In genomic region chr17:70738168-70738854, GRCm38 (mm10) we compare ENCODE assay signal across 8 mouse cellular contexts.
DNase-seq lines count a peak whose midpoint lies in the region; ATAC-seq and TF ChIP-seq lines count a peak whose summit lies in the region.

No protein-coding gene starts in this region.

- peak; percentile 67 for DNase-seq in 416B (ENCODE audit: low read depth)
- peak; percentile 91 to 94 for DNase-seq in adrenal gland, postnatal 36 days
- peak; percentile 96 for DNase-seq in kidney, postnatal 0 days (ENCODE audit: low spot score)
- peak; percentile 71 for DNase-seq in liver, embryonic 11.5 days (ENCODE audit: low spot score)

- H3K36me3 ChIP-seq in heart, embryonic 14.5 days (ENCODE audit: control insufficient read depth, insufficient read depth, low read length) = no peaks in the 10 kb centered on the region
- no peaks in the 10 kb centered on the region for H3K36me3 ChIP-seq in kidney, postnatal 0 days (ENCODE audit: insufficient read depth, low read length)
- no peaks in the 10 kb centered on the region for H3K36me3 ChIP-seq in liver, embryonic 11.5 days (ENCODE audit: control insufficient read depth, insufficient read depth, low read length)
- H3K36me3 ChIP-seq in myocyte (ENCODE audit: control insufficient read depth, insufficient read depth) = no peaks in the 10 kb centered on the region
- H3K36me3 ChIP-seq in stomach, embryonic 14.5 days (ENCODE audit: control insufficient read depth, insufficient read depth, low read length) = no peaks in the 10 kb centered on the region

- 2% methylated on average over 17 of the region's 17 CpGs for WGBS in heart, embryonic 14.5 days
- WGBS in kidney, postnatal 0 days = 3% methylated on average over 17 of the region's 17 CpGs
- 1% methylated on average over 17 of the region's 17 CpGs for WGBS in liver, embryonic 11.5 days
- WGBS in stomach, embryonic 14.5 days = 2% methylated on average over 17 of the region's 17 CpGs

- H3K79me2 ChIP-seq in myocyte (ENCODE audit: control insufficient read depth, insufficient read depth) = no peaks in the 10 kb centered on the region

- peak overlapping the region; percentile 52 for H3K9ac ChIP-seq in heart, embryonic 14.5 days (ENCODE audit: low read length)
- H3K9ac ChIP-seq in kidney, postnatal 0 days (ENCODE audit: low read depth, low read length) = peak overlapping the region; percentile 9; the same call in 1 of the 2 replicates
- H3K9ac ChIP-seq in liver, embryonic 11.5 days (ENCODE audit: low read depth, low read length) = no peak overlapping the region
- H3K9ac ChIP-seq in stomach, embryonic 14.5 days (replicated peaks; ENCODE audit: low read depth, low read length) = no peak overlapping the region

- peak overlapping the region; percentile 72 for H3K4me2 ChIP-seq in heart, embryonic 14.5 days (ENCODE audit: low read length)
- H3K4me2 ChIP-seq in kidney, postnatal 0 days (ENCODE audit: low read length) = peak overlapping the region; percentile 53
- H3K4me2 ChIP-seq in liver, embryonic 11.5 days = peak overlapping the region; percentile 50
- peak overlapping the region; percentile 97 for H3K4me2 ChIP-seq in myocyte (ENCODE audit: low read depth)
- H3K4me2 ChIP-seq in stomach, embryonic 14.5 days (replicated peaks; ENCODE audit: low read depth, low read length) = peak overlapping the region; percentile 57

- peaks cover 9% of the 10 kb centered on the region for H3K4me1 ChIP-seq in embryonic fibroblast, embryonic 13.5 days (ENCODE audit: control insufficient read depth, insufficient read depth, low read length)
- peaks cover 8 to 16% of the 10 kb centered on the region in 2 experiments for H3K4me1 ChIP-seq in heart, embryonic 14.5 days (ENCODE audit: control insufficient read depth in 2 of 2, insufficient read depth in 2 of 2, low read length in 2 of 2)
- peaks cover 4% of the 10 kb centered on the region; the same call in 1 of the 2 replicates for H3K4me1 ChIP-seq in kidney, postnatal 0 days (replicated peaks; ENCODE audit: insufficient read depth, low read length)
- H3K4me1 ChIP-seq in liver, embryonic 11.5 days (replicated peaks; ENCODE audit: control insufficient read depth, insufficient read depth, low read length) = 0 out of 2 replicates have a peak, but pooled peaks cover 2% of the 10 kb centered on the region
- peaks cover 4% of the 10 kb centered on the region; the same call in 1 of the 2 replicates for H3K4me1 ChIP-seq in stomach, embryonic 14.5 days (ENCODE audit: control insufficient read depth, insufficient read depth, low read length)

- H3K9me3 ChIP-seq in heart, embryonic 14.5 days (ENCODE audit: control insufficient read depth, low read length) = no peaks in the 10 kb centered on the region
- no peaks in the 10 kb centered on the region for H3K9me3 ChIP-seq in kidney, postnatal 0 days (replicated peaks; ENCODE audit: low read length)
- no peaks in the 10 kb centered on the region for H3K9me3 ChIP-seq in liver, embryonic 11.5 days (ENCODE audit: control insufficient read depth, low read length)
- no peaks in the 10 kb centered on the region for H3K9me3 ChIP-seq in stomach, embryonic 14.5 days (ENCODE audit: control insufficient read depth, low read depth, low read length)

- H3K27me3 ChIP-seq in heart, embryonic 14.5 days (ENCODE audit: control insufficient read depth, insufficient read depth, low read length) = no peaks in the 10 kb centered on the region
- H3K27me3 ChIP-seq in kidney, postnatal 0 days (ENCODE audit: insufficient read depth, low read length) = no peaks in the 10 kb centered on the region
- H3K27me3 ChIP-seq in liver, embryonic 11.5 days (replicated peaks; ENCODE audit: control insufficient read depth, insufficient read depth, low read length) = no peaks in the 10 kb centered on the region
- H3K27me3 ChIP-seq in myocyte (ENCODE audit: control insufficient read depth, insufficient read depth, insufficient read length) = no peaks in the 10 kb centered on the region
- no peaks in the 10 kb centered on the region for H3K27me3 ChIP-seq in stomach, embryonic 14.5 days (ENCODE audit: control insufficient read depth, insufficient read depth, low read length)

- peak overlapping the region; percentile 99 for H3K27ac ChIP-seq in embryonic fibroblast, embryonic 13.5 days (ENCODE audit: insufficient read depth, low read length)
- H3K27ac ChIP-seq in heart, embryonic 14.5 days (replicated peaks in 1 of 2; ENCODE audit: control insufficient read depth in 1 of 2, insufficient read depth in 1 of 2, low read depth in 2 of 2, low read length in 2 of 2) = peak overlapping the region; percentile 65 to 73
- peak overlapping the region; percentile 80 for H3K27ac ChIP-seq in kidney, postnatal 0 days
- H3K27ac ChIP-seq in liver, embryonic 11.5 days (ENCODE audit: low read depth, low read length) = no peak overlapping the region
- peak overlapping the region; percentile 70 for H3K27ac ChIP-seq in stomach, embryonic 14.5 days (ENCODE audit: low read length)

- no peak overlapping the region for H3K4me3 ChIP-seq in embryonic fibroblast, embryonic 13.5 days (ENCODE audit: insufficient read depth, low read length)
- peak overlapping the region; percentile 30 to 37 for H3K4me3 ChIP-seq in heart, embryonic 14.5 days (ENCODE audit: control insufficient read depth in 1 of 2, insufficient read depth in 1 of 2, low read depth in 1 of 2, low read length in 2 of 2)
- peak overlapping the region; percentile 13; the same call in 1 of the 2 replicates for H3K4me3 ChIP-seq in kidney, postnatal 0 days (replicated peaks; ENCODE audit: low read depth, low read length)
- peak overlapping the region; percentile 10; the same call in 1 of the 2 replicates for H3K4me3 ChIP-seq in liver, embryonic 11.5 days (ENCODE audit: low read depth, low read length)
- no peak overlapping the region for H3K4me3 ChIP-seq in myocyte
- peak overlapping the region; percentile 14 for H3K4me3 ChIP-seq in stomach, embryonic 14.5 days (ENCODE audit: low read depth, low read length)

- H3ac ChIP-seq in myocyte (ENCODE audit: control insufficient read depth, insufficient read length) = no peak overlapping the region

- TF ChIP-seq POLR2A in embryonic fibroblast, embryonic 13.5 days (IDR thresholded peaks at IDR 0.05; ENCODE audit: low read depth, low read length) = no peak; the same call in 1 of the 2 replicates
- peak; percentile 22 for TF ChIP-seq POLR2A in myocyte (IDR thresholded peaks at IDR 0.05; ENCODE audit: insufficient read length, low read depth)

- TF ChIP-seq CTCF in embryonic fibroblast, embryonic 13.5 days (IDR thresholded peaks at IDR 0.05; ENCODE audit: borderline replicate concordance, insufficient read depth, low read length) = peak; percentile 74; the same call in 1 of the 2 replicates
- peak; percentile 84 for TF ChIP-seq CTCF in kidney, postnatal 0 days (IDR thresholded peaks at IDR 0.05; ENCODE audit: low read depth)

- ATAC-seq in heart, embryonic 14.5 days (ENCODE audit: insufficient number of reproducible peaks, insufficient read depth, low FRiP score, low read depth) = peak; percentile 70; the same call in 1 of the 2 replicates
- ATAC-seq in kidney, postnatal 0 days (replicated peaks; ENCODE audit: low FRiP score, low read depth) = peak; percentile 95
- peak; percentile 76 for ATAC-seq in liver, embryonic 11.5 days (replicated peaks; ENCODE audit: low FRiP score)
- ATAC-seq in stomach, embryonic 14.5 days (ENCODE audit: insufficient number of reproducible peaks, insufficient read depth, low FRiP score, low read depth) = peak; percentile 90

TF ChIP-seq in myocyte, 11 proteins besides CTCF, POLR2A, EP300 and RAD21:
- peak; percentile 72 to 94 (median 81) for TF ChIP-seq MYOG (IDR thresholded peaks at IDR 0.05; ENCODE audit: control insufficient read depth in 1 of 3, insufficient read depth in 1 of 3, insufficient read length in 2 of 3, low read depth in 2 of 3)
- TF ChIP-seq USF1 (IDR thresholded peaks at IDR 0.05; ENCODE audit: low read depth) = peak; percentile 97
- TF ChIP-seq MAX (IDR thresholded peaks at IDR 0.05; ENCODE audit: low read depth) = peak; percentile 62
- TF ChIP-seq REST (IDR thresholded peaks at IDR 0.05; ENCODE audit: insufficient read depth, insufficient read length) = no peak
- TF ChIP-seq E2F4 (IDR thresholded peaks at IDR 0.05; ENCODE audit: insufficient read depth) = no peak
- TF ChIP-seq MYOD1 (IDR thresholded peaks at IDR 0.05; ENCODE audit: control insufficient read depth in 1 of 3, insufficient read length in 2 of 3, low read depth in 2 of 3) = peak; percentile 86 to 96 (median 95)
- TF ChIP-seq TCF3 (IDR thresholded peaks at IDR 0.05; ENCODE audit: insufficient read length, low read depth) = peak; percentile 74
- peak; percentile 70; the same call in 1 of the 2 replicates for TF ChIP-seq CEBPB (IDR thresholded peaks at IDR 0.05; ENCODE audit: insufficient read depth, poor library complexity, severe bottlenecking)
- TF ChIP-seq SRF (IDR thresholded peaks at IDR 0.05; ENCODE audit: control insufficient read depth, insufficient read length, low read depth) = no peak
- peak; percentile 77 for TF ChIP-seq TCF12 (IDR thresholded peaks at IDR 0.05; ENCODE audit: insufficient read depth, poor library complexity, severe bottlenecking)
- no peak for TF ChIP-seq POLR2AphosphoS2 (IDR thresholded peaks at IDR 0.05; ENCODE audit: insufficient read length, low read depth)
TF ChIP-seq in myocyte: peak in this region for 7.

Comparison
In these comparisons a context has a peak if more than half of its experiments do, and no peak if none do; other contexts are left out.
1. H3K4me3 ChIP-seq: peak in heart, embryonic 14.5 days (2 of 2), kidney, postnatal 0 days (single experiment), liver, embryonic 11.5 days (single experiment) and stomach, embryonic 14.5 days (single experiment); none in embryonic fibroblast, embryonic 13.5 days (single experiment) and myocyte (single experiment).
2. H3K9ac ChIP-seq: peak in heart, embryonic 14.5 days (single experiment) and kidney, postnatal 0 days (single experiment); none in liver, embryonic 11.5 days (single experiment) and stomach, embryonic 14.5 days (single experiment).
3. Peak in every context shown above with its lines, with median percentiles within 50 percentile points of each other: DNase-seq, ATAC-seq and H3K4me2 ChIP-seq.